Mouse (Mus musculus): Measurements from ENCODE around the gene H2-T3.
"Not testable (repeated sequence)": the region's sequence is repeated elsewhere in the genome, so short reads cannot be mapped to it uniquely, and the experiment has no call there.

The H2-T3 gene

GRCm38 (mm10) chr17:36176132-36176531 is 14.0 kb downstream of the H2-T3 start:
- DNase-seq, result not testable (repeated sequence)

GRCm38 (mm10) chr17:36170287-36170814 is 19.7 kb downstream of the H2-T3 start:
- DNase-seq, result no peak

- no peak for DNase-seq
Measured at GRCm38 (mm10) chr17:36169753-36170152, 20.3 kb downstream of the H2-T3 start.

- DNase-seq, result not testable (repeated sequence)
Measured at GRCm38 (mm10) chr17:36169094-36169493, 21.0 kb downstream of the H2-T3 start.

GRCm38 (mm10) chr17:36168039-36168652 is 21.9 kb downstream of the H2-T3 start, which contains the start of gene Gm8909:
Gene Gm8909, minus strand, starts transcription at chr17:36168537.
- no peak for DNase-seq

GRCm38 (mm10) chr17:36167306-36168038 is 22.6 kb downstream of the H2-T3 start:
- no peak for DNase-seq

GRCm38 (mm10) chr17:36166901-36167300 is 23.2 kb downstream of the H2-T3 start:
- not testable (repeated sequence) for DNase-seq

GRCm38 (mm10) chr17:36161129-36162051 is 28.7 kb downstream of the H2-T3 start:
- DNase-seq, result no peak

GRCm38 (mm10) chr17:36158264-36158663 is 31.8 kb downstream of the H2-T3 start:
- not testable (repeated sequence) for DNase-seq

- not testable (repeated sequence) for DNase-seq
Measured at GRCm38 (mm10) chr17:36157782-36158181, 32.3 kb downstream of the H2-T3 start.

- no peak for DNase-seq
Measured at GRCm38 (mm10) chr17:36154271-36155149, 35.6 kb downstream of the H2-T3 start.

- DNase-seq, result not testable (repeated sequence)
Measured at GRCm38 (mm10) chr17:36151200-36151599, 38.9 kb downstream of the H2-T3 start.

- DNase-seq, result not testable (repeated sequence)
Measured at GRCm38 (mm10) chr17:36148468-36148867, 41.6 kb downstream of the H2-T3 start.

- DNase-seq, result not testable (repeated sequence)
Measured at GRCm38 (mm10) chr17:36146937-36147336, 43.1 kb downstream of the H2-T3 start.

GRCm38 (mm10) chr17:36145861-36146156 is 44.3 kb downstream of the H2-T3 start:
- not testable (repeated sequence) for DNase-seq

- no peak for DNase-seq
Measured at GRCm38 (mm10) chr17:36145111-36145860, 44.8 kb downstream of the H2-T3 start.

- not testable (repeated sequence) for DNase-seq
Measured at GRCm38 (mm10) chr17:36136299-36136848, 53.7 kb downstream of the H2-T3 start.

Measured in cerebellum, adult 11 months (tissue).